Mouse (Mus musculus) spleen, adult 2 months (tissue): ENCODE results near the gene Btnl10.

Source experiments
- CTCF ChIP-seq: fragments of 200-500 bp; IDR thresholded peaks from 2 replicates; pipeline ENCODE4 v1.5.1; 2011; ENCODE audit warnings: mild to moderate bottlenecking, inconsistent platforms; ENCODE audit not compliant: insufficient read depth, insufficient read length, insufficient replicate concordance; ENCODE audit errors: extremely low read depth
- POLR2A ChIP-seq: fragments of 200-500 bp; IDR thresholded peaks from 2 replicates; pipeline ENCODE4 v1.6.1; 2011; ENCODE audit warnings: low read depth, low read length, inconsistent platforms

- TF ChIP-seq POLR2A, result no peak; the same call in 1 of the 2 replicates
- no peak for TF ChIP-seq CTCF
These were observed 13.9 kb upstream of the Btnl10 start, which contains the start of gene Zfp39 for GRCm38 (mm10) chr11:58903511-58904409.
